Mouse (Mus musculus) CH12.LX (cell line): Measurements from ENCODE around the gene Khnyn.

Experiments
- CTCF ChIP-seq, 2 experiments: IDR thresholded peaks in 1 of 2; conservative IDR thresholded peaks in 1 of 2; 2 replicates each; pipeline ENCODE4 v1.5.1; 2011 to 2012; ENCODE audit warnings: low read depth in 2 of 2, low read length in 2 of 2, improper control_type of control experiment in 1 of 2, inconsistent platforms in 1 of 2, mild to moderate bottlenecking in 1 of 2, moderate library complexity in 1 of 2
- E2F4 ChIP-seq: IDR thresholded peaks from 2 replicates; pipeline ENCODE4 v1.6.1; 2011; ENCODE audit warnings: low read depth, low read length, improper control_type of control experiment; ENCODE audit not compliant: insufficient replicate concordance
- EP300 ChIP-seq: IDR thresholded peaks from 2 replicates; pipeline ENCODE4 v1.6.1; 2011; ENCODE audit warnings: low read length, improper control_type of control experiment
- GABPA ChIP-seq: IDR thresholded peaks from 2 replicates; pipeline ENCODE4 v1.6.1; 2012; ENCODE audit warnings: low read depth, low read length, improper control_type of control experiment, inconsistent platforms; ENCODE audit not compliant: insufficient replicate concordance
- JUND ChIP-seq: conservative IDR thresholded peaks from 2 replicates; pipeline ENCODE4 v1.6.1; 2011; ENCODE audit warnings: low read depth, low read length, improper control_type of control experiment
- MAFK ChIP-seq: IDR thresholded peaks from 2 replicates; pipeline ENCODE4 v1.6.1; 2011; ENCODE audit warnings: low read length, improper control_type of control experiment; ENCODE audit not compliant: insufficient replicate concordance
- MAZ ChIP-seq: IDR thresholded peaks from 2 replicates; pipeline ENCODE4 v1.6.1; 2012; ENCODE audit warnings: low read depth, mild to moderate bottlenecking, inconsistent platforms, low read length, improper control_type of control experiment, moderate library complexity
- NRF1 ChIP-seq: IDR thresholded peaks from 2 replicates; pipeline ENCODE4 v1.6.1; 2014; ENCODE audit warnings: low read depth, mild to moderate bottlenecking, inconsistent platforms, low read length, improper control_type of control experiment, moderate library complexity
- POLR2A ChIP-seq: IDR thresholded peaks from 2 replicates; pipeline ENCODE4 v1.6.1; 2011; ENCODE audit warnings: low read depth, mild to moderate bottlenecking, improper control_type of control experiment, low read length
- TCF12 ChIP-seq: IDR thresholded peaks from 2 replicates; pipeline ENCODE4 v1.6.1; 2014; ENCODE audit warnings: low read depth, mild to moderate bottlenecking, inconsistent platforms, low read length, improper control_type of control experiment
- ZC3H11A ChIP-seq: IDR thresholded peaks from 2 replicates; pipeline ENCODE4 v1.6.1; 2012; ENCODE audit warnings: low read depth, mild to moderate bottlenecking, inconsistent platforms, low read length, improper control_type of control experiment
- ZKSCAN1 ChIP-seq: IDR thresholded peaks from 2 replicates; pipeline ENCODE4 v1.6.1; 2012; ENCODE audit warnings: low read depth, inconsistent platforms, low read length, improper control_type of control experiment, borderline replicate concordance
- ZNF384 ChIP-seq: IDR thresholded peaks from 2 replicates; pipeline ENCODE4 v1.6.1; 2012; ENCODE audit warnings: low read depth, low read length, improper control_type of control experiment, inconsistent platforms

DNA sequence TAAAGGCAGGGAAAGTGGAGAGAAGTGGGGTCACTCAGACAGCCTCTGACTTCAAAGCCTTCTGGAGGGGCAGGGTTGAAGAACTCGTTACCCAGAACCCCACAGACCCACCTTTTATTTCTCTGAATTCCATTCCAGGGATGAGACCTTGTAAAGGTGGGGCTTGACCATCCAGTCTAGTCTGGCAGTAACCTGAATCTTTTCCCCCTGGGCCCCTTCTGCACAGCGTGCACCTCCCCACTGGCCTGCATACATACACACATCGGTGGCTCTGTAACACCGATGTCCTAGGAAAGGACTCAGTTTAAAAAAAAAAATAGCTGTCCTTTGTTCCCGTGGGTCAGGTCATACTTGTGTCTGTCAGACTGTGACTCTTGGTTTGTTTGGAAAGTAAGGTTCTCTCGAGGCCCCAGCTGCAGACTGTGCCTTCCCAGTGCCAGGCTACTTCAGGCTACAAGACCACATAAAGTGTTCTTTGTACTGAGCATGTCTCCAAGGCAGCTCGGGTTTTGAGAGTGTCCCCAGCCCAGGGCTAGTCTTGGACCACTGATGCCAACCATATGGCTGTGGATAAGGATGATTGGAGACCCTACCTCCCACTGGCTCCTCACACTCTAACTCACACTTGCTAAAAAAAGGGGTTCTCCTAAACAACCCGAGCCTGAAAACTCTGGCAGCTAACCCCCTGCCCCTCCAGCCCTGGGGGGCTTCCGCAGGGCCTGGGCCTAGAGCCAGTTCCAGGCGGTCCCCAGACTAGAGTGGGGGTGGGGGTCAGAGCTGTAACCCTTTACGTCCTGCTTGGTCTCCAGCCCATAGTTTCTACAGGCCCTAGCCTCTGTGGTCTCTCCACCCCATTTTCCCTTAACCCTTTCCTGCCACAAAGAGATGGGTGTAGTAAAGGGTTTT lies 31.8 kb upstream of the Khnyn start:
- TF ChIP-seq CTCF (conservative IDR thresholded peaks at IDR 0.05 in 1 of 2, IDR thresholded peaks at IDR 0.05 in 1 of 2; ENCODE audit: low read depth in 2 of 2, low read length in 2 of 2) = no peak
- no peak for TF ChIP-seq POLR2A
- TF ChIP-seq TCF12 = no peak
- no peak for TF ChIP-seq NRF1
- no peak for TF ChIP-seq EP300
- TF ChIP-seq ZKSCAN1 = no peak
- no peak for TF ChIP-seq GABPA
- no peak for TF ChIP-seq E2F4
- no peak for TF ChIP-seq MAZ
- no peak for TF ChIP-seq ZC3H11A
- no peak for TF ChIP-seq ZNF384
- TF ChIP-seq MAFK = no peak
- TF ChIP-seq JUND = no peak
